Mouse (Mus musculus): ENCODE measurements around the gene Pphln1. TPM values are rescaled to one million over a fixed set of nuclear protein-coding genes. Genes with fewer than 3 reads are reported as not detected.

Pphln1 gene
- total RNA-seq, 2 experiments from 2014 or later = 49.6 to 67.8 TPM

DNA sequence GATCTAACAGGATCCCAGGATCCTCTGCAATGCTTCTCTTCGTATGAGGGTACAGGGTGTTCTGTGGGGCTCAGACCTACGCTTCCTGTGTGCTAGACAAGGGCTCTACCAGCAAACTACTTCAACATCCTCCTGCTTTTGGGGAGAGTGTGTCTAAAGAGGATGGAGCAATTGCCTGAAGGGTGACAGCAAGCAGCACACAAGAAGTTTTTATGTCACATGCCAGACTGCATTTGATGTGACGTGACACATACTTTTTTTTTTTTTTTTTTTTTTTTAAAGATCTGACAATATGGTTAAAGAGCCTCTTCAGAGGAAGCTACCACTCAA lies 132.5 kb downstream of the Pphln1 start:
- no peak for ATAC-seq (replicated peaks; ENCODE audit: poor library complexity, severe bottlenecking)

GRCm38 (mm10) chr15:93536191-93536590 lies 138.0 kb downstream of the Pphln1 start:
- ATAC-seq (replicated peaks; ENCODE audit: poor library complexity, severe bottlenecking) = no peak

GRCm38 (mm10) chr15:93537745-93538144 lies 139.6 kb downstream of the Pphln1 start:
- no peak for ATAC-seq (replicated peaks; ENCODE audit: poor library complexity, severe bottlenecking)

DNA sequence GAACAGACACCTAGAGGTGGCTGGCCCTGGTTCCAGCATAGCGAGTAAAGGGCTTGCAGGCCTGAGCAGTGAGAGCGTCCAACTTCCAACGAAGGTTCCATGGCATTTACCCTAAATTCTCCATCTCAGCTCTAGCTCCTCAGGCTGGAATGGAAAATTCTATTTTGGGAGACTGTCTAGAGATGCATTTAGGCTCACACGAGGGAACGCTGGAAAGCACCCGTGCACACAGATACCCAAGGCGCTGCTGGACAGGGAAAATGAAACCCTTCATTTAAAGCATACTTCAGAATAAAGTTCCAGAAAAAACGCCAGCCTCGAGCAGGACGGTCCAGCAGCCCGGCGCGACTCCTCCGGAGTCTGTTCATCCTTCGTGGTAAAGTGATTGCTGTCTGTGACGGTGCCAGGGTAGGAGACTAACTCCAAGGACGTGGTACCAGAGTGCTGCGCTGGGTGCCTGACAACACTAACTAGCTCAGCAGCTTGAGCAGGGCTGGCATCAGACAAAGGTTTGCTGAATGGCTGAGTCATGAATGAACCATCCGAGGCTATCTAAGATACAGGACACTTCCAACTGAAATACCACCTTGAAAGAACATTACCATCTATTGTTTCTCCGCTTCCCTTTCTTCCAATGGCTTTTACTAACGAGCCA lies 140.5 kb downstream of the Pphln1 start:
- ATAC-seq (replicated peaks; ENCODE audit: poor library complexity, severe bottlenecking) = no peak

DNA sequence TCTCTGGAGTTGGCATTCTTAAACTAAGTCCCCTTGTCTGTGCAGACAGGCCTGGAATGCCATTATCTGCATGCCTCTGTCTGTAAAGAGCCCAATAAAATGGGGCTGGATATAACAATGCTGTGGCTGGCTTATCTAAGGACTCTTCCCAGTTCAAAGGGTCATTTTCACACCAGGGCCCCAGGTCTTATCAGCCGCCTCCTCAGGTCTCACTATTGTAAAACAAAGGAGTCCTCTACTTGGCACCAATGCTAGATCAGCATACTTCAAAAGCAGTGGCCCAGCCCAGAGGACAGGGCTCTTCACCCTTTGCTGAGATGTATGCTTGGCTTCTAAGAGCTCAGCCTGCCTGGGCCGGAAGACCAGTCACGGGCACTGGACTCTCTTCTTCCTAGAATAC lies 141.3 kb downstream of the Pphln1 start:
- ATAC-seq (replicated peaks; ENCODE audit: poor library complexity, severe bottlenecking) = no peak

Other genes starting within 250 kb of the Pphln1 start
- gene Gxylt1, start 123.2 kb upstream of the Pphln1 start, total RNA-seq (2014; fragmentation: Nextera tagmentation) = 19.9 and 23.6 TPM in 2 replicates
- 33.4 and 33.6 TPM in 2 replicates for gene Gxylt1, start 123.2 kb upstream of the Pphln1 start, total RNA-seq (2017)
- 26.3 and 38.2 TPM in 2 replicates for gene Yaf2, start 61.4 kb upstream of the Pphln1 start, total RNA-seq (2014; fragmentation: Nextera tagmentation)
- gene Yaf2, start 61.4 kb upstream of the Pphln1 start, total RNA-seq (2017) = 26.6 and 31.5 TPM in 2 replicates
- gene Zcrb1, start within 50 bp of the Pphln1 start, total RNA-seq (2014; fragmentation: Nextera tagmentation) = 107 and 146 TPM in 2 replicates
- 56.0 and 80.4 TPM in 2 replicates for gene Zcrb1, start within 50 bp of the Pphln1 start, total RNA-seq (2017)
- 1.8 and 1.9 TPM in 2 replicates for gene Prickle1, start 197.5 kb downstream of the Pphln1 start, total RNA-seq (2014; fragmentation: Nextera tagmentation)
- 1.9 and 2.1 TPM in 2 replicates for gene Prickle1, start 197.5 kb downstream of the Pphln1 start, total RNA-seq (2017)